Mouse (Mus musculus) spleen, adult 2 months (tissue): ENCODE measurements around the gene Sell.

ENCODE experiments used
- CTCF ChIP-seq: fragments of 200-500 bp; IDR thresholded peaks from 2 replicates; pipeline ENCODE4 v1.5.1; 2011; ENCODE audit warnings: mild to moderate bottlenecking, inconsistent platforms; ENCODE audit not compliant: insufficient read depth, insufficient read length, insufficient replicate concordance; ENCODE audit errors: extremely low read depth
- POLR2A ChIP-seq: fragments of 200-500 bp; IDR thresholded peaks from 2 replicates; pipeline ENCODE4 v1.6.1; 2011; ENCODE audit warnings: low read depth, low read length, inconsistent platforms

- no peak for TF ChIP-seq POLR2A
- TF ChIP-seq CTCF = no peak
Observed at GRCm38 (mm10) chr1:164115647-164116046, 53.9 kb downstream of the Sell start.
